Mouse (Mus musculus): ENCODE measurements around the gene Vav3. TPM values are rescaled to one million over a fixed set of nuclear protein-coding genes. Genes with fewer than 3 reads are reported as not detected.

Gene Vav3
- polyA plus RNA-seq, 1 experiment from 2014 or later = 19.7 TPM

- no peak overlapping the region for H3K27ac ChIP-seq (replicated peaks; ENCODE audit: low read depth, low read length)
- H3K9ac ChIP-seq (ENCODE audit: low read depth, low read length) = no peak overlapping the region; the same call in 1 of the 2 replicates
- 79% methylated on average over 6 of the region's 6 CpGs for WGBS
- H3K9me3 ChIP-seq (ENCODE audit: control insufficient read depth, low read length) = no peaks in the 10 kb centered on the region
- no peak overlapping the region for H3K4me3 ChIP-seq (ENCODE audit: low read depth, low read length)
- no peak overlapping the region for H3K4me2 ChIP-seq (ENCODE audit: low read depth, low read length)
- H3K4me1 ChIP-seq (ENCODE audit: control insufficient read depth, insufficient read depth, low read length) = peaks cover 4% of the 10 kb centered on the region; the same call in 1 of the 2 replicates
- peak; percentile 19 for DNase-seq (ENCODE audit: low spot score)
- no peaks in the 10 kb centered on the region for H3K36me3 ChIP-seq (ENCODE audit: control insufficient read depth, insufficient read depth, low read length)
- no peaks in the 10 kb centered on the region for H3K27me3 ChIP-seq (replicated peaks; ENCODE audit: control insufficient read depth, insufficient read depth, low read length)
- no peak; the same call in 1 of the 2 replicates for ATAC-seq (ENCODE audit: low read depth)
These were observed 29.2 kb upstream of the Vav3 start for GRCm38 (mm10) chr3:109311172-109311824.

GRCm38 (mm10) chr3:109311875-109312274, 28.6 kb upstream of the Vav3 start:
- Histone ChIP-seq H3K9me3 (ENCODE audit: control insufficient read depth, low read length) (no peaks in the 10 kb centered on the region), H3K36me3 (ENCODE audit: control insufficient read depth, insufficient read depth, low read length) (no peaks in the 10 kb centered on the region), H3K4me2 (ENCODE audit: low read depth, low read length) (no peak overlapping the region), H3K4me3 (ENCODE audit: low read depth, low read length) (no peak overlapping the region), H3K27me3 (replicated peaks; ENCODE audit: control insufficient read depth, insufficient read depth, low read length) (no peaks in the 10 kb centered on the region), H3K27ac (replicated peaks; ENCODE audit: low read depth, low read length) (no peak overlapping the region), H3K9ac (ENCODE audit: low read depth, low read length) (no peak overlapping the region), H3K4me1 (ENCODE audit: control insufficient read depth, insufficient read depth, low read length) (peaks cover 4% of the 10 kb centered on the region; the same call in 1 of the 2 replicates)
- no peak for ATAC-seq (ENCODE audit: low read depth)
- DNase-seq (ENCODE audit: low spot score) = no peak
- WGBS = 79% methylated on average over 3 of the region's 3 CpGs

GRCm38 (mm10) chr3:109313501-109313900, 27.0 kb upstream of the Vav3 start:
- no peak overlapping the region for H3K4me3 ChIP-seq (ENCODE audit: low read depth, low read length)
- no peak overlapping the region; the same call in 1 of the 2 replicates for H3K27ac ChIP-seq (replicated peaks; ENCODE audit: low read depth, low read length)
- no peak overlapping the region for H3K9ac ChIP-seq (ENCODE audit: low read depth, low read length)
- H3K4me2 ChIP-seq (ENCODE audit: low read depth, low read length) = no peak overlapping the region
- H3K27me3 ChIP-seq (replicated peaks; ENCODE audit: control insufficient read depth, insufficient read depth, low read length) = no peaks in the 10 kb centered on the region
- peaks cover 4% of the 10 kb centered on the region; the same call in 1 of the 2 replicates for H3K4me1 ChIP-seq (ENCODE audit: control insufficient read depth, insufficient read depth, low read length)
- DNase-seq (ENCODE audit: low spot score) = peak; percentile 52
- H3K9me3 ChIP-seq (ENCODE audit: control insufficient read depth, low read length) = no peaks in the 10 kb centered on the region
- H3K36me3 ChIP-seq (ENCODE audit: control insufficient read depth, insufficient read depth, low read length) = no peaks in the 10 kb centered on the region
- ATAC-seq (ENCODE audit: low read depth) = no peak
- WGBS = 49% methylated on average over 2 of the region's 2 CpGs

GRCm38 (mm10) chr3:109322225-109322624, 18.2 kb upstream of the Vav3 start:
- no peaks in the 10 kb centered on the region for H3K36me3 ChIP-seq (ENCODE audit: control insufficient read depth, insufficient read depth, low read length)
- H3K4me1 ChIP-seq (ENCODE audit: control insufficient read depth, insufficient read depth, low read length) = no peaks in the 10 kb centered on the region
- no peak overlapping the region for H3K4me3 ChIP-seq (ENCODE audit: low read depth, low read length)
- H3K9ac ChIP-seq (ENCODE audit: low read depth, low read length) = no peak overlapping the region
- no peaks in the 10 kb centered on the region for H3K9me3 ChIP-seq (ENCODE audit: control insufficient read depth, low read length)
- no peak overlapping the region for H3K27ac ChIP-seq (replicated peaks; ENCODE audit: low read depth, low read length)
- H3K27me3 ChIP-seq (replicated peaks; ENCODE audit: control insufficient read depth, insufficient read depth, low read length) = no peaks in the 10 kb centered on the region
- ATAC-seq (ENCODE audit: low read depth) (no peak), DNase-seq (ENCODE audit: low spot score) (no peak)
- no peak overlapping the region for H3K4me2 ChIP-seq (ENCODE audit: low read depth, low read length)

- 69% methylated on average over 7 of the region's 7 CpGs for WGBS
- H3K4me2 ChIP-seq (ENCODE audit: low read depth, low read length) = no peak overlapping the region
- no peaks in the 10 kb centered on the region for H3K27me3 ChIP-seq (replicated peaks; ENCODE audit: control insufficient read depth, insufficient read depth, low read length)
- no peak overlapping the region for H3K9ac ChIP-seq (ENCODE audit: low read depth, low read length)
- no peaks in the 10 kb centered on the region for H3K4me1 ChIP-seq (ENCODE audit: control insufficient read depth, insufficient read depth, low read length)
- no peak for DNase-seq (ENCODE audit: low spot score)
- ATAC-seq (ENCODE audit: low read depth) = no peak
- no peak overlapping the region for H3K27ac ChIP-seq (replicated peaks; ENCODE audit: low read depth, low read length)
- no peaks in the 10 kb centered on the region for H3K9me3 ChIP-seq (ENCODE audit: control insufficient read depth, low read length)
- H3K4me3 ChIP-seq (ENCODE audit: low read depth, low read length) = no peak overlapping the region
- H3K36me3 ChIP-seq (ENCODE audit: control insufficient read depth, insufficient read depth, low read length) = no peaks in the 10 kb centered on the region
These were observed 16.8 kb upstream of the Vav3 start for GRCm38 (mm10) chr3:109323447-109324300.

- ATAC-seq (ENCODE audit: low read depth) (no peak), DNase-seq (ENCODE audit: low spot score) (no peak)
- H3K4me2 ChIP-seq (ENCODE audit: low read depth, low read length) = no peak overlapping the region
- 57% methylated on average over 3 of the region's 3 CpGs for WGBS
- H3K27me3 ChIP-seq (replicated peaks; ENCODE audit: control insufficient read depth, insufficient read depth, low read length) = no peaks in the 10 kb centered on the region
- H3K9ac ChIP-seq (ENCODE audit: low read depth, low read length) = no peak overlapping the region
- H3K4me1 ChIP-seq (ENCODE audit: control insufficient read depth, insufficient read depth, low read length) = no peaks in the 10 kb centered on the region
- no peak overlapping the region for H3K27ac ChIP-seq (replicated peaks; ENCODE audit: low read depth, low read length)
- no peaks in the 10 kb centered on the region for H3K9me3 ChIP-seq (ENCODE audit: control insufficient read depth, low read length)
- no peak overlapping the region for H3K4me3 ChIP-seq (ENCODE audit: low read depth, low read length)
- H3K36me3 ChIP-seq (ENCODE audit: control insufficient read depth, insufficient read depth, low read length) = no peaks in the 10 kb centered on the region
These were observed 13.3 kb upstream of the Vav3 start for GRCm38 (mm10) chr3:109327128-109327527.

GRCm38 (mm10) chr3:109332755-109333154, 7.7 kb upstream of the Vav3 start:
- Histone ChIP-seq H3K9ac (ENCODE audit: low read depth, low read length) (no peak overlapping the region), H3K4me3 (ENCODE audit: low read depth, low read length) (no peak overlapping the region), H3K36me3 (ENCODE audit: control insufficient read depth, insufficient read depth, low read length) (no peaks in the 10 kb centered on the region), H3K4me1 (ENCODE audit: control insufficient read depth, insufficient read depth, low read length) (no peaks in the 10 kb centered on the region), H3K27ac (replicated peaks; ENCODE audit: low read depth, low read length) (no peak overlapping the region), H3K9me3 (ENCODE audit: control insufficient read depth, low read length) (no peaks in the 10 kb centered on the region), H3K4me2 (ENCODE audit: low read depth, low read length) (no peak overlapping the region), H3K27me3 (replicated peaks; ENCODE audit: control insufficient read depth, insufficient read depth, low read length) (no peaks in the 10 kb centered on the region)
- no peak for DNase-seq (ENCODE audit: low spot score)
- 37% methylated on average over 5 of the region's 5 CpGs for WGBS
- no peak for ATAC-seq (ENCODE audit: low read depth)

GRCm38 (mm10) chr3:109335470-109335869, 5.0 kb upstream of the Vav3 start:
- Histone ChIP-seq H3K36me3 (ENCODE audit: control insufficient read depth, insufficient read depth, low read length) (no peaks in the 10 kb centered on the region), H3K9me3 (ENCODE audit: control insufficient read depth, low read length) (no peaks in the 10 kb centered on the region), H3K4me1 (ENCODE audit: control insufficient read depth, insufficient read depth, low read length) (no peaks in the 10 kb centered on the region), H3K4me2 (ENCODE audit: low read depth, low read length) (no peak overlapping the region), H3K9ac (ENCODE audit: low read depth, low read length) (no peak overlapping the region), H3K27ac (replicated peaks; ENCODE audit: low read depth, low read length) (no peak overlapping the region), H3K27me3 (replicated peaks; ENCODE audit: control insufficient read depth, insufficient read depth, low read length) (no peaks in the 10 kb centered on the region), H3K4me3 (ENCODE audit: low read depth, low read length) (no peak overlapping the region)
- DNase-seq (ENCODE audit: low spot score) (no peak), ATAC-seq (ENCODE audit: low read depth) (no peak)
- 79% methylated on average over 1 of the region's 1 CpGs for WGBS

Measured in embryonic facial prominence, embryonic 14.5 days (tissue).